Mouse (Mus musculus): ENCODE results near the gene Gramd2.

The Gramd2 gene

DNA sequence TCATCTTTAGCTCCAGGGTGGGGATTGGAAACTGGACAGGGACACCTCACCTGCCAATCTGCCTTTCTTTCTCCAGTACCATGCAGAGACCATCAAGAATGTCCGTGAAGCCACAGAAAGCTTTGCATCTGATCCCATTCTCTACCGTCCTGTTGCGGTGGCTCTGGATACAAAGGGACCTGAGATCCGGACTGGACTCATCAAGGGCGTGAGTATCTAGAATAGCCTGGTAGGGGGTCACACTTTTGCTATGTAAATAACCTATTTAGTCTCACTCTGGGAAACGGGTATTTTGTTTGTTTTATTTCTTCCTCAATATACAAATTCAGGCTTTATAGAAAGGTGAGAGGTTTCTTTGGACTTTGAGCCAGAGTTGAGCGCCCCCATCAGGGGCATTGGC is 11.5 kb upstream of the Gramd2 start:
- no peak for DNase-seq

DNA sequence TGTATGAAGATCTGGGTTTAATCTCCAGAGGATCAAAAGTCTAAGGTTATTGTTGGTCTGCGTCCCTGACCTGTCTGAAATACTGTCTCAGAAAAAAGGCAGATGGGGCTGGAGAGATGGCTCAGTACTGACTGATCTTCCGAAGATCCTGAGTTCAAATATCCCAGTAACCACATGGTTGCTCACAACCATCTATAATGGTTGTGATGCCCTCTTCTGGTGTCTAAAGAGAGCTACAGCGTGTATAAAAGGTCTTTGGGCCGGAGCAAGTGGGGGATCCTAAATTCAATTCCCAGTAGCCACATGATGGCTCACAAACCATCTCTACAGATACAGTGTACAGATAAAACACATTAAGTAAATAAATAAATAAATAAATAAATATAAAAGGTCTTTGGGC is 10.8 kb upstream of the Gramd2 start:
- no peak for DNase-seq

GRCm38 (mm10) chr9:59672195-59672894 is 7.6 kb upstream of the Gramd2 start:
- DNase-seq: no peak

DNA sequence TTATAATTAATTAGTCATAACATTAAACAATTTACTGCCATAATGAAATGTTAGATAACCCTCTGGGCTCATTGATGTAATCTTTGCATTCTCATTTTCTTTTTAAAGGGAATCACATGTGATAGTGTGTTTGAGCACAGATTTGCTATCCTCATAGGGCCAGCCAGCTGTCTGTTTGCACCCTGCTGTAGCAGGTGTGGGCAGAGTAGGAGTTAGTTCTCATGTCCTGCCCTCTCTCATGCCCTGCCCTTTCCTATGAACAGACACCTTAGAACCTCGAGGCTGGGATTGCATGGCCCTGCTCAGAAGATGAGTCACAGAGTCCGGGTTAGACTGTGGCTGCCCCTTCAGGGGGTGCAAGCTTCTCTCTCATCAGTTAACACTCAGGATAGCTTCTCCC is 6.5 kb upstream of the Gramd2 start:
- no peak for DNase-seq

DNA sequence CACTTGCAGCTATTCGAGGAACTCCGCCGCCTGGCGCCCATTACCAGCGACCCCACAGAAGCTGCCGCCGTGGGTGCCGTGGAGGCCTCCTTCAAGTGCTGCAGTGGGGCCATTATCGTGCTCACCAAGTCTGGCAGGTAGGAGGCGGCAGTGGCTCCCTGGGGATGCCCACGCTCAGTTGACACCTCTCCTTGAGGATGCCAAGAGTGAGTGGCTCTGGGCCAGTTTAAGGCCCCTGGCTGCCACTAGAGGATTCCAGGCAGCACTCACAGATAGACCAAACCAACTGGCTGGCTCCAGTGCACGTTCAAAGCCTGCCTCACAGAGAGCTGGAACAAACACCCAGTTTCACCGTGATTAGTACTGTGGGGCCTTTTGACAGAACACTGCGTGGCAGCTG is 4.3 kb upstream of the Gramd2 start:
- DNase-seq: no peak

DNA sequence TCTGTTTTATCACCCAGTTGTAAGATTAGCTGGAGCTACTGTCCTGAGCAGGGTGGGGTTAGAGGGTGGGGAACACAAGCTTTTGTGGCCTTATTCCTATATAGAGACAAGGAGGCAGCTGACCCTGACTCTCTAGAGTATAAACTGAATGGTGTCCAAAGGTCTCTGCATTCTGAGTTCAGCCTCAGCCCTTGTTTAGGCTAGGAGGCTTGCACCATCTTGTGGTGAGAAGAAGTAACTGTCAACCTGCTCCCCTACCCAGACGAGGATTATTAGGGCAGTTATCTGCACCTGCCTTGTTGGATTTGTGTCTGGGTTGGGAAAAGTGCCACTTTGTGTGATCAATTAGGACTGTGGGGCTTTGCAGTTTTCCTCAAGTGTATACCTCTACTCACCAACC is 1.6 kb upstream of the Gramd2 start:
- DNase-seq: no peak

GRCm38 (mm10) chr9:59680534-59680875 is 561 bp downstream of the Gramd2 start:
- no peak for DNase-seq

DNA sequence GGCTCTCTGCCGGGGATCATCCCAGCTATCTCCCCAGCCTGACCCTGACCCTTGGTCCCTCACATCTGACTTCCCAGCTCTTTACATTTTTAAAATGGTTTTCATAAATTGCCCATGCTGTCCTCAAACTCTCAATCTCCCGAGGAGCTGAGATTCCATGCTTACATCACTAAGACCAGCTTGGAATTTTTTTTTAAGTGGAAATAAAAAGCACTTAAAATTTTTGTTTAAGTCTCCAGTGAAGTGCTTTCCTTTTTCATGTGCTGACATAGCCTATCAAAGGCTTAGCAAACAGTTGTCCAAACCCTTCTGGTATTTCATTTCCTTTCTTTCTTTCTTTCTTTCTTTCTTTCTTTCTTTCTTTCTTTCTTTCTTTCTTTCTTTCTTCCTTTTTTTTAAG is 4.1 kb downstream of the Gramd2 start:
- DNase-seq: no peak

- DNase-seq: no peak
These were observed 7.6 kb downstream of the Gramd2 start for GRCm38 (mm10) chr9:59687416-59688046.

- DNase-seq: no peak
These were observed 11.7 kb downstream of the Gramd2 start for GRCm38 (mm10) chr9:59691635-59692094.

GRCm38 (mm10) chr9:59692145-59692544 is 12.2 kb downstream of the Gramd2 start:
- DNase-seq: no peak

DNA sequence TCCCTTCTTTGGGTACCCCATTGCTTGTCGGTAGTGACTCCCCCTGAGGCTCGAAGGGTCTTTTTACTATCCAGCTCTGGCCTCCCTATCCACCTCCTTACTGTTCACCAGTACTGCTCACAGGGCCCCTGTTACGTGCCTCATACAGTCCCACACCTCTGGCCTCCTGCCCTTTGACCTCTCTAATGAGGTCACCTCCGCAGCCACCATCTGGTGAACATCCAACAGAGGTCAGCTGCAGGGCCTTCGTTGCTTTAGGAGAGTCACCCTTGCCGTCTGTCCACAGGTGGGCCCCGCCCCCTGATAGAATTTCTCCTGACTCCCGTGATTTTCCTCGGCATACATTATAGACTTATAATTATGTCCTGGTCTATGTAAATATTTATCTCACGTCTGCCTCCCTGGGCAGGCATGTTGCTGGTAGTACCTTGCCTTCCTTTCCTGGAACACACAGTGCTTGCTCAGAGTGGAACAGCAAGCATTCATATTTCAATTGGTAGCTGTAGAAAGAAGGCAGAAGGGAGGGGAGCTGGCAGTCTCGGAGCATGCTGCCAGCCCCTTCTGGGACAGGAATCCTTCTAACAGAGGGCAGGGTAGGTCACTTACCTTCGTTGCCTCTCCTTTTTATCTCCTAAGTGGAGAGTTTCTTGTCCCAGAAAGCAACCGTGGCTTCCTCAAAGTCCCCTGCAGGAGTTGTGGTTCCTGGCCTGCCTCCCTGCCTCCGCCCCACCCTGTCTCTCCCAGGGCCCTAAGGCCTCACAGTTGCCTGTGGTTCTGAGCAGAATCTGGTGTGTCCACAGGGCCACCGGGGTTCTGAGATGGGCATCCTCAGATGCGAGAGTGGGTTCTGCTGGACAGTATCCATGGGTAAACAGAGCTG is 14.9 kb downstream of the Gramd2 start:
- no peak for DNase-seq

DNA sequence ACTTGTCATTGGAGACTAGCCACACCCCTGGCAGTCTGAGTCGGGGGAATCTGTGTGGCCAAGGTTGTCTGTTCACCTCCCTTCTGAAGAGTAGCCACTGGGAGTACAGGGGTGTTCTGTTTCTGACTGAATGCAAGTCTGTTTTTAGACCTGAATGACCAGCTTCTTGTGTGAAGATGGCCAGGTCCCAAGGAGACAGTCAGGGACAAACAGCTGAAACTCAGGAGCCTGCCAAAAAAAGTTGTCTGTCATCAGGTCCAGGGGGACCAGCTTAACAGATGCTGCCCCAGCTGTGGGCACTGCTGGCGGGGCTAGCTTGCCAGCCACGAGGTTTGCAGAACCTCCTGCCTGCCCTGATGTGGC is 15.5 kb downstream of the Gramd2 start:
- DNase-seq: no peak

GRCm38 (mm10) chr9:59696381-59696780 is 16.4 kb downstream of the Gramd2 start:
- no peak for DNase-seq

- DNase-seq: no peak
These were observed 21.1 kb downstream of the Gramd2 start for GRCm38 (mm10) chr9:59701094-59701493.

GRCm38 (mm10) chr9:59703099-59703498 is 23.2 kb downstream of the Gramd2 start:
- DNase-seq: no peak

- peak; percentile 32 for DNase-seq
These were observed 27.2 kb downstream of the Gramd2 start for GRCm38 (mm10) chr9:59706850-59707825.

GRCm38 (mm10) chr9:59709225-59709624 is 29.3 kb downstream of the Gramd2 start:
- DNase-seq: no peak

DNA sequence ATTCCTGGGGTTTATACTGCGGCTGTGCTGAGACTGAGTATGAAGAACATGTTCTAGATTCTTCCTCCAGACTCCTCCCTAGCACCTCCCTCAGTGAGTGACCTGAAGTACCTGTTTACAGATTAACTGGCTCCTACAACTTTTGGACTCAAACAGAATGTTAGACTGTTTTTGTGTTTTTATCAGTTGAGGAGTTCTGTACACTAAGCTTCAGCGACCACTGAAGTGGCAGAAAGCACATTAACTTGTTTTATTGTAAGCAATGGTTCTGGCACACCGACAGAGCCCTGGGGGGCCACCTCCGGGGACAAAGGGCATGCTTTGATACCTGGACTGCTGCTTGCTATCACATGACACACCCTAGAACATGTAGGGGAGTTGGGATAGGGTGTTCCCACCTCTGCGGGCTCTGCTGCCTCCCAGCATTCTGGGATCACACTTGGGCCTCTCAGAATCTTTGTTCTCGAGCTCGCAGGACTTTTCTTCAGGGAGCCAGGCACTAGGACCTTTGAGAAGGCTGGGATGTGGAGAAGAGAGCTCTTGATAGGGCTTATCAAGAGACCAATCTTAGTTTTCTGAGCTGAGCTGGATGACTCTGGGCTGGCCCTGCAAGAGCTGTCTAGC is 36.4 kb downstream of the Gramd2 start:
- no peak for DNase-seq

DNA sequence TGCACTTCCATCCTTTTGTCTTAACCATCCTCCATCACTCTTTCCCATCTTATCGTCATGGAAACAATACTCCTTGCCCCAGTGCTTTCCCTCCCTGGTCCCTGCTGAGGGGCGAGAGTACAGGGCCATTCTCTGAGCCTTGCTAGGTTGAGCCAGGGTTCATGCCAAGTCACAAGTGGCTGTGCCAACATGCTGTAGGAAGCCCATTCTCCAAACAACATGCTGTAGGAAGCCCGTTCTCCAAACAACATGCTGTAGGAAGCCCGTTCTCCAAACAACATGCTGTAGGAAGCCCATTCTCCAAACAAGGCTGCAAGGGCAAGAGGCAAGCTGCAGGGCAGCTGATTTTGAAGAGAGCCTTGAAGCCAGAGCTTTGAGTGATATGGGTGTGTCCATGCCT is 38.3 kb downstream of the Gramd2 start:
- no peak for DNase-seq

DNA sequence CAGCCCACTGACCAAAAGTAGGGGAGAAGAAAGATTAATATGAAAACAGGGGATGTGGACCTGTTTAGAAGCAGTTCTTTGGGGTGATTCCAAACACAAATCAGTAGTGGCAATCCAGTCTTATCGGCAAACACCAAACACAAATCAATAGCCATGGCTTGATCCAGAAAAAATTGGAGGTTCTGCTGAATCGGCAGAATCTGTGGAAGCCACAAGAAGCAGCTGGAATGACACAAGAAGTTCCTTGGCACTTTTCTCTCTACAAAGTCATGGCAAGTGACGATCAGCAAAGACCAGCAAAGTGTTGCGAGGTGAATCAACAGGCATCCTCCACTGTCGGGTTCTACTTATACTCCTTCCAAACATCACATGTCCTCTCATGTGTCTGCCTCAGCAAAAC is 41.2 kb downstream of the Gramd2 start:
- DNase-seq: no peak

DNA sequence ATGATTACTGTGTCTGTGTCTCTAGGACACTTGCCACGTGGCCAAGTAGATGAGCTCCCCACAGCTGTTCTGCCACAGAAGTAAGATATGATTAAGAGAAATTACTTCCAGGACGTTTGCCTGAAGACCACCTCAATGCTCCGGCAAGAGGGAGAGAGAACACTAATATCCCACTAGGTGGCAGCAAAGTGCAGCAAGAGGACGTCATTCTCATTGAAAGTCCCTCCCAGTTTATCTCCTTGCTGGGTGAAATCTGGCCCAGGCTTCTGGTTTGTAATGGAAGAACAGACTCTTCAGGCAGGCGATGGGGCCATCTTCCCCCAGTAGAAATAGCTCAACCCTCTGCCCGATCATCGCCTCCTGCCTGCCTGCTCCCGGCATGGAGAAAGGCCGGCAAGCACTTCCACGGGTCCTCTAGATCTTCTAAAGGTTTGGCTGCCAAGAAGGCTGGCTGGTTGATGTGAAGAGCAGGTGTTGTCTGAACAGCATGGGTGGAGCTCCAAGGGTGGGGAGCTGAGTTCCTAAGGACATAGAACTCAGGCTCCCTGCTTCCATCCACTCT is 43.2 kb downstream of the Gramd2 start:
- peak; percentile 74 for DNase-seq
